Mouse (Mus musculus): ENCODE data around the gene Alcam.

Gene Alcam

DNA sequence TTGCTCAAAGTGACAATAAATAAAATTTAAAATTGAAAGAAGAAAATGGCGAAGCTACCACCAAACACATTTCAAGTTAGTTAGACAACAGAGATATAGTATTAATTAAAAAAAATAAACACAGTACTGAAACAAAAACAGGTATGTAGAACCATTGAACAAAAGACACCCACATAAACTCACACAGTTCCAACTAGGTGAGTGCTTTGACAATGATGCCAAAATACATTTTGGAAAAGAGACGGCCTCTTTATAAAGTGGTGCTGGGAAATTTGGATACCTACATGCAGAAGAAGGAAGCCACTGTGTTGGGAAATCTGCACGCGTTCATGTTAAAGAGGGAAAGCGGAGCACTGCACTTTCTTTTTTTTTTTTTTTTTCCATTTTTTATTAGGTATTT is 85.4 kb downstream of the Alcam start:
- DNase-seq (ENCODE audit: low spot score in 2 of 2): no peak

DNA sequence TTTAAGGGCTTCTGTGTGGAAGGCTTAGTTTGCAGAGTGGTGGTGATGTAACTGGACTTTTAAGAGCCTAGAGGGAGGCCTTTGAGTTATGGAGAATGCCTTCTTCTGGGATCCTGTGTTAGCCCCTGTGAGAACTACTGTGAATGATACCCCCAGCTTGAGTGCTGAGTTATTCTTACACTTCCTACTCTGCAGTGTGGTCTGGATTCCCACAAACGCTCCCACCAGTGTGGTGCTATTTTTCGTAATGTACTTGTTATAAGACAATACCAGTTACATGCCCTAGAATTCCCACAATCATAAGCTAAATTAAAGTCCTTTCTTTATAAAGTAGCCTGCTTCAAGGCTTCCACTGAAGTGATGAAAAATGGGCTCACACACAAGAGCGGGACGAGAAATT is 87.0 kb downstream of the Alcam start:
- DNase-seq (ENCODE audit: low spot score in 2 of 2): peak in 1 of 2 experiments; percentile 10

DNA sequence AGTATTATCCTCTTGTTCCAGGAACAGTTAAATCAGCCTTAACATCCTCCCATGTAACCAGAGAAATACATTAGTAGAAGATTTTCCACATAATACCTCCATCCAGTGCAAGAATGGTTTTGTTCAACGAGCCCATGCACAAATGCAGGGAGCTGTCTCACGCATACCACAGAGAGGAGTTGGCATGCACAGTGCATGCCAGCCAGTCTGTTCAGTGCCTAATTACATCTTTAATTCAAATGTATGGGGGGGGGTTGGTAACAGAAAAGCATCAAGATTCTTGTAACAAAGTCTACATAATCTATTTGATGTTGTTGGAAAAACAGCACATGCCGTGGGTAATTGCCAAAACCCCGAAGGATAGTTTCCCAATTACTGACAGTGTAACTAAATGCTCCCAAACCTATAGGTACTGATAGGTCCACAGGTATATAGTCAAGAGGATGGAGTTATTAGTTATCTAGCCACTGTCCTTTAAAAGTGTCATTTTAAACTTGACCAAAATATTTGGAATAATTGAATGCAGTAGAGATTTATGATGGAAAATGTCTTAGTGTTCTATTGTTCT is 89.8 kb downstream of the Alcam start:
- no peak for DNase-seq (ENCODE audit: low spot score in 2 of 2)

DNA sequence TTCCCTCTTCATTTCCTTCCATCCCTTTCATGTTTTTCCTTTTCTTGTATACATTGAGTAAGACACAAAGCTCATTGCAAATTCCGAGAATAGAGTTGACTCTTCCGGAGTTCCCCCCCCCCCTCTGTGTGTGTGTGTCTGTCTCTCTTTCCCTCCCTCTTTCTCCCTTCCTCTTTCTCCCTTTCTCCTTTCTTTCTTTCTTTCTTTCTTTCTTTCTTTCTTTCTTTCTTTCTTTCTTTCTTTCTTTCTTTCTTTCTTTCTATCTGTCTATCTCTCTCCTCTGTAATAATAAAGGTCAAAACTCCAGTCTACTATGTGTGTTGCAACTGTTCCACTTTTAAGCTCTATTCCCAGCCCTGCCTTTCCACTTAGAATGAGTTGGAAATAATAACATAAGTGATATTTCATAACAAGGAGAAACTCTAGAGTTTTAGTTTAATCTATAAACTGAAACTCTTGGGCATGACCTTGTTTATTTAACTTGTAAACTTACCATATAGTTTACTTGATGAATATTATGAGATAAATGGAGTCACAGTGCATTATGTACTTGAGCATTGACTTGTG is 110.3 kb downstream of the Alcam start:
- DNase-seq (ENCODE audit: low spot score in 2 of 2): no peak

DNA sequence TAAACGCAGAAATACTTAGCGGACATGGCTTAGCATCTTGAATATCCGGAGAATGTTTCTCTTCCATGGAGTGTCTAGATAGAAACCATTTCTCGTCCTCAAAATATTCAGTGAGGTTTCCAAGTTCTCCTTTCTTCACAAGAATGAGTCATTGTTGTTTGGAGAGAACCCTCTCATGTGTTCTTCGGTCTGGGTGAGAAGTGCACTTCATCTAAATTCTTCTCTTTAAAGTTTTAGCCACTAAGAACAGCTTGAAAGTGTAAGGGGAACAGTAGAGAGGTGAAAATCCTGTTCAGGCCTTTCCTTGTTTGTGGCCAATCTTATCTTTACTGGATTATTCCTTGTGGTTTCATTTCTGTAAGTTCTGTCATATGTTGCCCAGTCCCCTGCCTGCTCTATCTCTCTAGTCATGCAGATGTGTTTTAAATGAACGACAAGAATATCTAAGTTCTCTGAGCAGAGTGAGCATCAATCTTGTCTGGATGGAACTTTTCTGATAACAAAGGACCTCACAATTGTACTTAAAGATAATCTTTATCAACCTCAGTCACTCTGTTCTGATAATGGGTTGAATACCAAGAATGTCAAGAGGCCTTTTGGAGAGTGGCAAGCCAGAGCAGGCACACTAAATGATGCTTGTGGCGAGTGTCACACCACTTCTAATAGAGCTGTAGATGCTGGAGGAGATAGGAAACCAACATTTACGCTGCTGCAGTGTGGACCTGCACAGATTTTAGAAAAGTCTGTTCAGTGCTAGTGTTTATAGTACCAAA is 111.0 kb downstream of the Alcam start:
- DNase-seq (ENCODE audit: low spot score in 2 of 2): no peak

DNA sequence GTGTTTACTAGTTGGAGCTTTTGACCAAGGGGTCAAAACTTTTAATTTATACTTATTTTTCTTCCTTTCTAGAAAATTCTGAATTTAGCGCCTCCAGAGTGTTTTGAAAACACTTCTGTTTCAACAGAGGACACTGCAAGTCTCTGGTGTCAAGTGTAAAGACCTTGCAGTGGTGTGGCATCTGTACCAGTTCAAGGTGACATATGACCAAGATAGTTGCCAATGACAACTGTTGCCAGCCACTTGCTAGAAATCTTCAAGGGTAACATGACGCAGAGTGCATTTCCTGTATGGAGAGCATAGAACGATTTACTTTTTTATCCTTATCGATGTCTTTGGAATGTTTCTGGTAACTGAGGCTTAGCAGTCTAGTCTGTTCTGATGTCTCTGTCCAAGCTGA is 119.8 kb downstream of the Alcam start:
- no peak for DNase-seq (ENCODE audit: low spot score in 2 of 2)

DNA sequence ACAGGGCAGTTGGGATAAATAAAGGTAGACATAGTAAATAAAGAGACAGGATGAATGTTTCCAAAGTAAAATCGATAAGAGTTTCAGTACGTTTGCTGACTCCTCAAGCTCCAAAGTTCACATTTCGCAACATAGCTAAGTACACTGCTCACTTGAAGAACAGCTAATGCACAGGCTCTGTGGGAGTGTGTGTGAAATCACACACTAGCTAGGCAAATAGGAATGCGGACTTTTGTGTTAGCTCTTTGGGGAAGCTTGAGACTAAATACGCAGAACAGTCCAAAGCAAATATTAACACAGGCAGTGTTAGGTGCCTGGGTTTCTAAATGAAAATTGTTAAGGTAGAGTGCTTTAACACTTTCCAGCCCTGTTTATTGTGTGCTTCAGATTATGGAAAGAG is 120.2 kb downstream of the Alcam start:
- no peak for DNase-seq (ENCODE audit: low spot score in 2 of 2)

DNA sequence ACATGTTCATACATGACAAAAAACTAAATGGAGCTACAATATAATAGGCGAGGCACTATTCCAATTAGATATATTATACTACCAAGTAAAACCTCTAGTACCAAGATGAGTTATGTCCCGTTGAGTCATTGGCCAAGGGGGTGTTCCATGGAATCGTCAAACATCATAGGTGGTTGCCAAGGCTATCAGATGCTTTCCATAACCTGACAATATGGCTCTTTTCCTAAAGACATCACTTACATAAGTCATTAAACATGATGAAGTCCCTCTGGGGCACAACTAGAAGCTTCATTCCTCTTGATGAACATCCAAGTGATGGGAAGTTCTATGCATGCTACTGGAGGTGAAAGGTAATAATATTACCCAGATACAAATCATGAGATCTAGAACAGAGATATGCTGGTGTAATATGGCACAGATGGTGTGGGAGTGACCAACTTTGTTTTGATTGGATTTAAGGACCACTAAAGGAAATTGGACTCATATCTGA is 122.5 kb downstream of the Alcam start:
- no peak for DNase-seq (ENCODE audit: low spot score in 2 of 2)

DNA sequence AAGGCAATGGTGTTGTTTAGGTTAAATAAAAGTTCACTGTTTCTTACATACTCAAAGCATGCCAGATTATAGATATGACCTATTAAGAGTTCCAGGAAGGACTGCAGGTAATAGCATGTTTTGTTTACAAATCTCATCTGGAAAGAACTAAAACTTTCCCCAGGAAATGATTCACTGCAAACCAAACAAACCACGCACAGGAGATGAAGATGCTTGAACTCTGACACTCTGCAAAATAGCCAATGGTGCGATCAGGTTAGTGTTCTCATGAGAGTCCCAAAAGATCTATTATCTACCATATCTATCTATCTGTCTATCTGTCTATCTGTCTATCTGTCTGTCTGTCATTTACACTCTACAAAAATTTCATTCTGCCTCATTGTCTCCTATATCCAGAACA is 124.5 kb downstream of the Alcam start:
- DNase-seq (ENCODE audit: low spot score in 2 of 2): no peak

DNA sequence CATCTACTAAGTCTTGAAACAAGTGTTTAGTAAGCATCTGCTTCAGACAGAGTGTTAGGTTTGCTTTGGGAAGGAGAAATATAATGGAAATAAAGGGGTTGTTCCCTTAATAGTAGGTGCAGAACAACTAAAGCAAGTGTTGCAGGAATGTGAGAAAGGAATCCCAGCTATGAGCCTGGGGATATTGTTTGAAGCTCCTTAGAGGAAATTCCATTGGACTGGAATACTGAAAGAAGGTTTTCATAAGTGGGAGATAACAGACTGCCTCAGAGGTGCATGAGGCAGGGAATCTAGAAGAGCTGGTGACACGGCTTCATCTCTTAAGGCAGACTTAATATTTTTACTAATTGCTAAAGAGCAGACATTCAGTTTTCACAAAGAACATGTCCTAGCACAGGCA is 134.6 kb downstream of the Alcam start:
- DNase-seq (ENCODE audit: low spot score in 2 of 2): no peak

DNA sequence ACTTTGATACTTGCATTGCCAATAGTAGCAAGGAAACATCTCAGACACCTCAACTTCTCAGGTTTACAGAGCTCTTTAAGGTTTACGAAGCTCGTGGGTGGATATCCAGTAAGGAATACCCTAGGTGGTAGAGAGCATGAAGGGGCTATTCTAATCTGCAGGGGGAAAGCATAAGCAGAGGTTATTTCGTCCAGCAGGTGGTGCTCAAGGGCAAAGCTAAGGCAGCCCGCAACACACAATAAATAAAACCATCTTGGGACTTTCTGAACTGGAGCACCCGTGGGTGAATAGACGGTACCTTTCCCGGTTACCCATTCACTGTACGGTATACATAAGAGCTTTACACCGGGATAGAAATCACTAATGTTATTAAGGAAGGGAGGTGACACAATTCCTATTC is 142.8 kb downstream of the Alcam start:
- peak; percentile 45 to 58 for DNase-seq (ENCODE audit: low spot score in 2 of 2)

DNA sequence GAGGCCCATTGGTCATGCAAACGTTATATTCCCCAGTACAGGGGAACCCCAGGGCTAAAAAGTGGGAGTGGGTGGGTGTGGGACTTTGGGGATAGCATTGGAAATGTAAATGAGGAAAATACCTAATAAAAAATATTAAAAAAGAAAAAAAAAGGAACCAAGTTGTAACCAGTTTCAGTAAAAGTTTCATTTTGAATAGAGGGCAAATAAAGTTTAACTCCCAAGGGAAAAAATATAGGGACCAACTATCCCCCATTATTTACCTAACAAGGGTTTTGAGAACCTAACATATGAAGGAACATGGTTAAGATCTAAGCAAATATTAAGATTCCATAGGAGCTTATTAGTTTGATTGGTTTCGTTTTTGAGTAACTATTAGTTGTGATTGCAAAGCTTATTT is 146.9 kb downstream of the Alcam start:
- DNase-seq (ENCODE audit: low spot score in 2 of 2): no peak

DNA sequence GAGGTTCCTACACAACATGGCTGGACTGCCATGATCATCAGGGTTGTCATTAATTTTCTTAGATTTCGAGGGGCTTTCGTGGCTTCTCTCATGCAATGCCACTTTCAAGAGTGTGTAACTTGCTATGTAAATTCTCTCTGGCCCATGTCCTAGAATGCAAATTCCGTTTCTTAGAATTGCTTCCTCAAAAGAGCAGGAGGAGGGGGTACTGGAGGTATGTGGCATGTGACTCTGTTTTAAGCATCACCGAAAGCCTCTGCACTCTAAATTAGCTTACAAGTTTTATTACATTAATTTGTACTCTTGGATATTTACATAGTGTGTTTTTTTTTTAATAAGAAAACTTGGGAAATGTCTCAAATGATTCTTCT is 150.4 kb downstream of the Alcam start:
- no peak for DNase-seq (ENCODE audit: low spot score in 2 of 2)

DNA sequence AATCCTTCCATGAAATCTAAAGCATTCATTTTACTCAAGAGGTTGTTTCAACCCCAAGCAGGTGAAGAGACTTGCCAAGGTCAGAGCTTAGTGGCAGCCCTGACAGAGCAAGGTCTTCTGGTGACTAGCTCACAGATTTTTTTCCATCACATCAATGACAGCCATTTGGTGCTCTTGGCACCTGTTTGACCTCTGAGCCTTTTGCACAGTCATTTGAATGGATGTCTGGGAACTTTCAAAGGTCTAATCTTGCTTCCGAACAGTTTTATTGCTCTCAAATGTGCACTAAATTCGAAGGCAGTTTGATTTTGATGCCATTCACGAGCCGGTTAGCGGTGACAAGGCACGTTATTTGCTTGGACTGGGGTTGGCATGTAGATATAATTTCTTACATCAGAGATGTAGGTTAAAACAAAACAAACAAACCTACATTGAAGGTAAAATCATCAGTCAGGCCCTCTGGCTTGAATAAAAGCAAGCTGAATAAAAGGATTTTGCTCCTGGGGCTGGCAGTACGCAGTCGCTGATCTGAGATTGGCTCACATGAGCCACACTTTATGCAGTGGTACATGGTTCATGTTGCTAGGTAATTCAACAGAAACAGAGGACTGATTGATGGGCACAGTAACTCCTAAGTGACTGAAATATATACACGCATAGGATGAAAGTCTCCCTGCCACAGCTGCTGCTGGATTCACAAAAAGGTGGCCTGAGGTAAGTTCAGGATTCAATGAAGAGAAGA is 150.9 kb downstream of the Alcam start:
- DNase-seq (ENCODE audit: low spot score in 2 of 2): no peak

DNA sequence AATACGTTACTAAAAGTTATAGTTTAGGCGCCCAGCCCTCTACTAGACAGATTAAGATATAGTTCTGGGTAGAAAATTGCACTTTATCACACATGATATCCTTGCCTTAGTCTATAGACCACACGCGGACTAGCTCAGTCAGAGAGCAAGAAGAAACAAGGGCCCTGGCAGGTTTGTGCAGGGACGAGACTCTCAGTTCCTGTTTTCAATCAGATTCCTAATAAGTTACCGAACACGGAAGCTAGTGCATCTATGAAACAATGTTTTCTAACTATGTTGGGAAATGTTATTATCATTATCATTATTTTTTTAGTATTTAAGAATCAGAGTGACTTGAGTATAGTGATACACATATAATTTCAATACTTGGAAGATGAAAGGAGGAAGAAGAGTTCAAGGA is 152.1 kb downstream of the Alcam start:
- no peak for DNase-seq (ENCODE audit: low spot score in 2 of 2)

DNA sequence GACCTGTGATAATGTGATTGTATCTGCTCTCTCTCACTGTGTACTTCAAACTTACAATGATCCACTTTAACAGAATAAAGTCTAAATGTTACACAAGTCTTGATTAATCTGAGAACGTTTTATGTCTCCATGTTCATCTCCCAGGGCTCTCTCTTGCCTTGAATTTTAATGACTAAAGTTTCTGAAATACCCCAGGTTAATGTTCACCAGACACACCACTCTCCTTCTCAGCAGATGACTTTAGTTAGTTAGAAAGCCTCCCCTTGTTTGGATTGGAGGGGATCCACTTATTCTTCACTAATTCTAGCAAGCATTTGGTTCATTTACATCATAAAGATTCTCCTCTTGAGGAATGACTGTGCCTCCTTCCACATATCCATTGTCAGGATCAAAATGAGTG is 157.5 kb downstream of the Alcam start:
- DNase-seq (ENCODE audit: low spot score in 2 of 2): no peak

DNA sequence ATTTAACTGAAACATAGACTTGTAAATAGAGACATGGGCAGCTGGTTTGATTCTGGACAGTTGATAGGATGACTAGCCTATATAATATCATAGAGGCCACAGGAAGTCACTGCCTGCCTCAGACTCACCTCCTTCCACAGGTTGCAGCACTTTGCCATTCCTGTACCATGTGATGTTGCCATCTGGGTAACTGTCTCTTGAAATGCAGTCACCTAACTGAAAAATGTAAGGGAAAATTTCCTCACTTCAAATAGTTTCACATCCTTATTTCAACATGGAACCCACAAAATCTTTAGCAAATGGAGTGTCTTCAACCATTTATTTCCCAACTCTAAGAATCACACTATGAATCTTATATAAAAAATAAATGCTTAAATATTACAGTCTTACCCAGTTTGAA is 158.3 kb downstream of the Alcam start:
- DNase-seq (ENCODE audit: low spot score in 2 of 2): no peak

DNA sequence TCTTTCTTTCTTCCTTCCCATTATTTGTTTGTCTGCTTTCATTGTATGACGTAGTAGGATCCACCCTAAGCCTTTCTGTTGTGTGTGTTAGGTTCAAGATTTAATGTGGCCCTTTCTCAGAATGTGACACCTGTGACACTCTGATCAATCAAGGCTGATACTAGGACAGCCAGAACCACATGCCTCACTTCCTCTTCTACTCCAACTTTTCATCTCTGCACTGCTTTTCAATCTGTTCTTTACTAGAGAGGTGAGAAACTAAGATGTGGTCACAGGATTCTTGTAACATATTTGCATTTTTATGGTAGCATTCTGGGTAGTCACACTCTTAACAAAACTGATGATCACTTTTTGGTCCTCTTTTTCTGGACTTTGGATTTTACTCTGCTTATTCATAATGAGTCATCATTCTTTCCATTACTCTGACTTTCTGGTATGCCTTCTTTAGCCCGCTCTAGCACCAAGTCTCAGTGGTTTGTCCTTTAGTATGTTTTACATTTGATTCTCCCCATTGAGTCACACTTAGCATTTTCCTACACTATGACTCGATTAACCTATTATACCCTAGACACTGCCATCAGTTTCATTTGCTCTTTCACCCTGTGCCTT is 161.3 kb downstream of the Alcam start:
- no peak for DNase-seq (ENCODE audit: low spot score in 2 of 2)

DNA sequence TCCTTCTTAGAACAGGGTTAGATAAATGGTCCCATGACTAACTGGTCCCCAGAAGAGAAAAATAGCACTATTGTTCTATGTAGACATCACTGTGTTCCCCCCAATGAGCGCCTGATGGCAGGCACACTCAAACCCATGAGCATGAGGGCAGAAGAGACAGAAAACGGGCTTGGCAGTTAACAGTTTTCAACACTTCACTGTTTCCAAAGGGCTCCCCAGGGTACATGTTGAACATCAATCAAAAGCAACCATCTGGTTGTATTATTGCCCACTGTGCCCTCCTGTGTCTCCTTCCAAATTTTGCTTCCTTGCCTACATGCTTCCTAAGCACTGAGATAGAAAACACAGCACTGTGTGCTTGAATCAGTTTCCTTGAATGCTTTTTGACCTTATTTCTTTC is 173.7 kb downstream of the Alcam start:
- no peak for DNase-seq (ENCODE audit: low spot score in 2 of 2)

DNA sequence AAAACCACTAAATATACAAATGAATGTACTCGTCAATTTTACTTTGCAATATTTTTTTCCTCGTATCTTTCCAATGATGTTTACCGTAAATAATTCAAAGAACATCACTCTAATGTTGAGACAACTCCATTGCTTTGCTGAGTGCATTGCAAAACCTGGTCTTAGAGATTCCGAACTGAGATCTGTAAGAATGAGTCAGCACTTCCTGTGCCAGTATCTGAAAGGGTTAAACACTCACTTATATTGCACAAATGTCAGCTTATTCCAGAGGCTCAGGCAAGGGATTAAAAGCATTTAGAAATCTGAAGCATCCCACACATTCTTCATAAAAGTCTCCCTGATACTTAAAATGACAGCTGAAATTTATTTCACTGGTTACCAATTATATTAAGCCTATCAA is 188.8 kb downstream of the Alcam start:
- no peak for DNase-seq (ENCODE audit: low spot score in 2 of 2)

DNA sequence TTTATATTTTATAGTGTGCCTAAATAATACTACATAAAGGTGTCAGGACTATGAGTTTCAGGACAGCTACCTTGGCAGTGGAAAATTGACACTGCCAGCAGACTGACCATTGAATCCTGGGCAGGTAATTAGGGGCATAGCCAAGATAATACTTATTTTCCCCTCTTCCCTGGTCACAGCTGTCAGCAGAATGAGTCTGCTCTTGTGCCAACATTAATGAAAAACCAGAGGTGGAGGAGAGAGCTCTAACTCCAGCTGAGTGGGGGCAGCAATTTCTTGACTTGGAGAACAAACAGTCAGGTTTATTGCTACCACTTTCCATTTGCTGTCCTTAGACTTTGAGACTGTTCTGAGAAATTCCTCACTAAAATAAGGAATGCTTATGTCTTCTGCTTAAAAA is 190.1 kb downstream of the Alcam start:
- DNase-seq (ENCODE audit: low spot score in 2 of 2): no peak

DNA sequence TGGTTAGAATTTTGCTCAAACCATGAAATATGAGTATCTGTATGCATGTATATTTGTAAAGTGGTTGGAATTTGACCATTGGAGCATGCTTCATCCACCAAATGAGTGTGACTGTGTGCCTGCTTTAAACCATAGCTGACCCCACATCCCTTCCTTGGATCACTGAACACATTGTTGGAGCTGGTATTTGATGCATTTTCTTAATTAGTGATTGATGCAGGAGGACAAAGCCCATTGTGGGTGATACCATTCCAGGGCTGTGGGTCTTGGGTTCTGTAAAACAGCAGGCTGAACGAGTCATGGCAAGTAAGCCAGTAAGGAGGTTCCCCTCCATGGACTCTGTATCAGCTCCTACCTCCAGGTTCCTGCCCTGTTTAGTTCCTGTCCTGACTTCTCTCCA is 191.3 kb downstream of the Alcam start:
- no peak for DNase-seq (ENCODE audit: low spot score in 2 of 2)

All from right cerebral cortex, postnatal 36 days (tissue).